Mouse (Mus musculus): Measurements from ENCODE around the gene Fam83c.
"Not testable (repeated sequence)": the region's sequence is repeated elsewhere in the genome, so short reads cannot be mapped to it uniquely, and the experiment has no call there.

The Fam83c gene

DNA sequence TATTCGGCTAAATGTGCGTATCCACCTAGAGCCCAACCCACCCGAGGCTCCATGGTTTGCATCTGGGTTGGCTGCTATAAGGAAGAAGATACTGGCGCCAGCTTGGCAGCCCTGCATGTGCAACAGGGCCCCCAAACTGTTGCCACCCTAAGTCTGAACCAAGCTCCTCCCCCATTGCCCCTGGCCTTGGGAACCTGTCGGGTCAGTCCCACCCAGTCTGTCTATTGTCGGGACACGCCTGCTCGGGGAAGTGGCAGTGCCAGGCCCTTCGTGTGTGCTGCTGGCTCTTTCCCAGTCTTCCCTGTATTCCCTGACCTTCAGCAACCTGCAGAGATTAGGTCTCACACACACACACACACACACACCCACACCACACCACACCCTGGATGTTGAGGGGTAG is at the start of gene Fam83c:
Fam83c (minus strand) TSS at position 123 of the 400 bp plus-strand sequence.
- DNase-seq (ENCODE audit: inconsistent age in 2 of 2, low spot score in 1 of 2): no peak

DNA sequence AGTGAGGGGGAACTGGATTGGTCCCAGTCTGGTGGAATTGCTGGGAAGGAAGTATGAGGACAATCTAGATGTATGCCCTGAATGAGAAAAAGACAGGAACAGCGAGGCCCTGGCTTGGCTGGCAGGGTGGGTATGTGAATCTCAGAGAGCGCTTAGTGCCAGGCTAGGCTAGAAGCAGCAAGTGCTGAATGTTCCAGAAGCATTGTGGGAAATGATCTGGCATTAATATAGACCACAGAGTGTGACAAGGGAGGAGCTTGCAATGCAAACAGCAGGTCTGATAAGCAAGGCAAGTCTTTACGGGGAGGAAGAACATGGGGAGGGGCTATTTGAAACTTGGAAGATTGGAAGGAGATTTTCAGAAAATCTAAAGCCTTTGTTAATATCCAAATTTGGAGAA is 47.4 kb upstream of the Fam83c start:
- DNase-seq (ENCODE audit: inconsistent age in 2 of 2, low spot score in 1 of 2): no peak

DNA sequence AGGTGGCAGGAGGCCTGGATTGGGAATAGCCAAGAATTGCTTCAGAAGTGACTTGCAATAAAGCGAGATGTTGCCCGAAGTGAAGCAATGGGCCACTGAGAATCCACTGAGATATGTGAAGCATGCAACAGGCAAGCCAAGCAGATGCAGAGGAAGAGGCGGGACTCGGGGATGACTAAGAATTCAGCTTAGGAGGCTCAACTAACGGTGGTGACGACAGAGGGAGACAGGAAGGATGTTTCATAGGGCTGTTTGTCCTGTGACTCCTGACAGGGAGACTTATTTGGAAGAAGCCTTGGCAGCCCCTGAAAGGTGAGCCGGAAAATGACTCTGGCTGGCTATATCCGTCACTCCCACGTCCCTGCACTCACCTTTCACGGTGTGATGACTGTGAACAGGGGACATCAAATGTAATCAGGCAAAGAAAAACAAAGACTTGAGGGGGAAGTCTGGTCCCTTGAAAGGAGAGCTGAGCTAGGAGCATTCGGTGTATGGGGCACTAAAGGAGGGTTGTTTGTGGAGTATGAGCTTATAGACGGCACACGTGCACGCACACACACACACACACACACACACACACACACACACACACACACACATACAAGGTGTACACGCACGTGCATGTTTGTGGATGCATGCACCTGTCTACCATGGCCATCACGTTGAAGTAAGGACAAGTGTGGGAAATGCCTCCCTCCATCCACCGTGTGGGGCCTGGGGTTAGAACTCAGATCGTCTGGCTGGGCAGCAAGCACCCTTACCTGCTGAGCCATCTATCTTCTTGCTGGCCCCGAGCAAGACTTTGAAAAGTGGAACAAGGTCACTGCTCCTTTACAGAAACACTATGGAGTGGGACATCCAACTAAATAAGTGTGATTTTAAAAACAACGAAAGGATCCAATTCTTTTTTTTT is 44.6 kb upstream of the Fam83c start:
- peak; percentile 52 to 86 for DNase-seq (ENCODE audit: inconsistent age in 2 of 2, low spot score in 1 of 2)

DNA sequence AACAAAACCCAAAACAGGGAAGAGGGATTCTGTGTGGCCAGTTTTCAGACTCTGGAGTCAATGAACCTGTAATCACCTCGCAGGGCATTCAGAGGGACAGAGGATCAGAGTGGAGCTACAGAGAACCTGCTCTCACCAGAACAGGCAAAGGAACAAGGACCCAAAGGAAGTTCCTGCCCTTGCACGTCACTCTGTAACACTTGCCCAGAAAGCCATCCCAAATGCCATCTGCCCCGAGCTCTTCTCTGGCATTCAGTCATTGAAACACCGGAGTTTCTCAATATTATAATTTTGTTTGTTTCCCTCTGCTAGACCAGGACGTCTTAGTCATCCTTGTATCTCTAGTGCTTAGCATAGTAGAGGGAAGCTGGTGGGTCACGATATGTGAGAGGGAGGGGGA is 39.0 kb upstream of the Fam83c start:
- DNase-seq (ENCODE audit: inconsistent age in 2 of 2, low spot score in 1 of 2): no peak

DNA sequence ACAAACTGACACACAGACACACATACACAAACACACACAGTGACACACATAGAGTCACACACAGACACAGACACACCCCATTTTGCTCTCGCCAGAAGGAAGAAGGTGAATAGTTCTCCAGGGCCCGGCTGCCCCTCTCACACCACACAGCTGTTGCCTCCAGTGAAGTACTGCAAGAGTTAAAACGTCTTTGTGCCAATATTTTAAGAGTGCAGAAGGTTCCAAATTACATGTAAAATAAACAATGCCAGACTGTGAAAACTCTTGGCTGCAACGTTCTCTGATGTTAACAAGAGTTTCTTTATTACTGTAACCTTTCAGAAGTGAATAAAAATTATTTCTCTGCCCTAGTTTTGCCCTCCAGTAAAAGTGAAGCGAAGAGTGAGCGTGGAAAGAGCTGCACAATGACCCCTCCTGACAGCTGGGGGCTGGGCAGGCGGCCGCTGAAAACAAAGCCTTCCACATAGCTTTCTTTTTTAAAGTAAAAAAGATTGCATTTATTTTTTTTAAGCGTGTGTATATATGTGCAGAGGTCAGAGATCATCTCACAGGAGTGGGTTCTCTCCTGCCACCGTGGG is 38.4 kb upstream of the Fam83c start:
- no peak for DNase-seq (ENCODE audit: inconsistent age in 2 of 2, low spot score in 1 of 2)

DNA sequence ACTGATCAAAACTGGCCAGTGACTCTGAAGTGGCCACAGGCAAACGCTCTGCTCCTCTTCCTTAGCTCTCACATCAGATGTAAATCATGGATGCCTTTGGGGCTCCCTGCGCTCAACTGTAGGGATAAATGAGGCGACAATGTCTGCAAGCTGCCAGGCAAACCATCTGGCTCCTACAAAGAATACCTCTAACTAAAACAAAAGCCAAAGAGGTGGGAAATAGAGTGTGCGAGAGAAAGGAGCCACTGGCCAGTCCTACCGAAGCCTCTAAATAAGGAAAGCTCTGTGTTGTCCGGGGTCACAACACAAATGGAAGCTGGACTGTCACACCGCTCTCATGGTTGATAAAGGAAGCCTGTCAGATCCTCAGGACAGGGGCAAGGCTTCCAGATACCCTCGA is 37.8 kb upstream of the Fam83c start:
- no peak for DNase-seq (ENCODE audit: inconsistent age in 2 of 2, low spot score in 1 of 2)

DNA sequence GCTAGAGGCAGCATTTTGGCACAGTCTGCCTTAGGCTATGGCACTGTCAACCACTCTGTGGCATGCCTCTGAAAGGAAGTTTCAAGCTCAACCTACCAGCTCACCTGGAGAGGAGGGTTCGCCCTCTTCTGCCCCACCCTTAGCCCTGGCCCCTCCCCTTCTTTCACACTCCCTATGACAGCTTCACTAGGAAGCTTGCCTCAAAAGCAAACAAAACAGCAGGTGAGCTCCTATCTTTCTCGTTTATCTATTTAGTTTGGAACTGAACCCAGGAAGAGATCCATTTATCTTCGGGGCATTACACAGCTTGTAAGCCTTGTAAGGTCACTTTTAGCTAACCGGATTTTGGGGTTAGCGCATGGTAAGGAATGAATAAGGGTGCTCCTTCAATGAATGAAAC is 35.1 kb upstream of the Fam83c start:
- DNase-seq (ENCODE audit: inconsistent age in 2 of 2, low spot score in 1 of 2): no peak

DNA sequence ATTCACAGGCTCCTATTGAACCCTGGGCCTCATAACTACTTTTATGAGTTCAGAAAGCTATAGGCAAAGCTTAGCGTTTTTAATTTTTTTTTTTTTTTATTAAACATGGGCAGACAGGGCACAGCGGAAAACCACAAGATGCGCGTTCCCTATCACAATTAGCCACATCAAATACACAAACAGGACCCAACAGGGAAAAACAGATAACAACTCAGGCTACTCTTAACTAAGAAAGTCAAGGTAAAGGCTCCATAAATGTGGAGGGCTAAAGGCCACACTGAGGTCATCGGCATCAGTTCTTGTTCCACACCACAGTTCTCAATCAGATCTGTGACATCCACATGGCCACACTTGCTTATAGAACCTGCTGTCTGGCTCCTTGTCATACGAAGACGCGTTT is 33.7 kb upstream of the Fam83c start:
- no peak for DNase-seq (ENCODE audit: inconsistent age in 2 of 2, low spot score in 1 of 2)

DNA sequence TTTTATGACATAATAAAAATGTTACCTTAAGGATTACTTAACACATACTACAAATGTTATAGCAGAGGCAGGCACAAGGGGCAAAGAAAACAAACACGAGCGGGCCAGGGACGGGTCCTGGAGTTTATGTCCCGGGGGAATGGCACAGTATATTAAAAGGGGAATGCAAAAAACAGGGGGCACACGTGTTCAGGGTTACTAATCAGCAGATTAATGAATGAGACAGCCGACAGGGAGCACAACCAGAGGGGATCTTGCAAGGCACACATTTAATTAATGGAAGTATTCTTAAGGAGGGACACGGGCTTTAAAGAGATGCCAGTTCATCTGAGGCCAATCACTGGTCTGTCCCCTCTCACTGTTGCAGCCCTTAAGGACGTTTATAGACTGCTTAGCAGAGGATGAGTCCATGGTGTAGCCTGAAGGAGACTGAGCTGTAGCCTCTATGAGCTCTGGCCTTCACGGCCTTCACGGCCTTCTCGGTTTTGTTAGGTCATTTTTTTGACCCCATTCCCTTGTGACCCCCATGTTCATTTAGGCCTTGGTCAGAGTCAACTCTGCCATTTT is 28.7 kb upstream of the Fam83c start:
- DNase-seq (ENCODE audit: inconsistent age in 2 of 2, low spot score in 1 of 2): no peak

DNA sequence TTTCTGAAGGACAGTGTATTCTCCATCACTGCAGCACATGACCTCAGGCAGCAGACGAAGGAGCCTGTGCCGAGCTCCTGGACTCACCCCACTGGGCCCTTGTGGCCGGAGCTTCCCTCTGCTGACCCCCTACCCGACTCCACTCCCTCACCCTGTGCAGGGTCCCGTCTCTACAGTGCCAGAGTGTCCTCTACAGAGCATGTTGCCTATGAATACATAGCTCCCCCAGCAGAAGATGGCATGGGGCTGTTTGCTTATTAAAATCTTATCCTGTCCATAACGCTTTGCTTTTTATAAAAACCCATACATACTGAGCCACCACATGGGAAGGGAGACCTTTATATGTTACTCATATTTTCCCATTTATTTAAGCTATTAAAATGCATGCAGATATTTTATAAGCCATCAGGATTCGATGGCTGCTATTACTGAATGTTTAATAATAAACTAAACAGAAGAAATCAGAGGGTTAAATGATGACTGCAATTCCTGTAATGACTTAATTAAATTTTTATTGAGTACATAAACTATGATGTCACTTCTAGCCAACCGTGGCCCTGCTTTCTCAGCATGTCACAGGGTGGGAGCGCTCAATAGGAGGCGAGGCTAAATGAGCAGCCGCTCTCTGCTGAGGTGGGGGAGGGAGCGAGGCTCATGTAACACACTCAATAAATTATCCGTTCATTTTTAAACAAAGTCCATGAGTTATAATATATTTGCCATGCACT is 28.1 kb upstream of the Fam83c start:
- no peak for DNase-seq (ENCODE audit: inconsistent age in 2 of 2, low spot score in 1 of 2)

DNA sequence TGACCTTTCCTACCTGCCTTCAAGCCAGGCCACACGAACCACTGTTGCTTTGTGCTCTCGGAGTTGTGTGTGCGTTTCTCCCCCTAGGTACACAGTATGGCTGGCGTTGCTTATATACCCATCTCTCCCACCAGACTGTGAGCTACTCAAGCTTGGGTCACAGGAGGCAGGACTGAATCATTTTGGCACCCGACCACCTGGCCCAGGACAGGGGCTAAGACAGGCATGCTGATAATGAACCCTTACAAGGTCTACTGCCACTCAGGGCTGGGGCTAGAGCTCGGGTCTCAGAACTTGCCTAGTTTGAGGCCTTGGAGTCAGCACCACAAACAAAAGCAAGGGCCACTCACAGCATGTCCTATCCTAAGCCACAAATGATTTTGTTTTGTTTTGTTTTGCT is 26.9 kb upstream of the Fam83c start:
- DNase-seq (ENCODE audit: inconsistent age in 2 of 2, low spot score in 1 of 2): peak; percentile 71 to 84

DNA sequence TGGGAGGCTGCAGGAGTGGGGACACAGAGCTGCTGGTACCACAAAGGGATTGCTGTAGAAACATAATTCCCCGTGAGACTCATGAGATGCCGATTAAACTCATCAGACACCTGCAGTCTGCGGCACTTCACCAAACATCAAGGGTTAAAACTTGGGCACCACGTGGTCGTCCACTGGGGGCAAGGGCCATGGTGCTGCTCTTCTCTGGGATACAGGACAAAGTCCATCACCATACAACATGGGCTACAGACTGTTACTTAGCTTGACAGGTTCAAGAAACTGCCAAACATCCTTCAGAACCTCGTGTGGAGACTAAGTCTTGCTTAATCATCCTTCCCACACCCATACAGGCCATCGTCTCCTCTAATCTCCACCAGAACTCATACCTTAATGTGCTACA is 25.4 kb upstream of the Fam83c start:
- DNase-seq (ENCODE audit: inconsistent age in 2 of 2, low spot score in 1 of 2): no peak

DNA sequence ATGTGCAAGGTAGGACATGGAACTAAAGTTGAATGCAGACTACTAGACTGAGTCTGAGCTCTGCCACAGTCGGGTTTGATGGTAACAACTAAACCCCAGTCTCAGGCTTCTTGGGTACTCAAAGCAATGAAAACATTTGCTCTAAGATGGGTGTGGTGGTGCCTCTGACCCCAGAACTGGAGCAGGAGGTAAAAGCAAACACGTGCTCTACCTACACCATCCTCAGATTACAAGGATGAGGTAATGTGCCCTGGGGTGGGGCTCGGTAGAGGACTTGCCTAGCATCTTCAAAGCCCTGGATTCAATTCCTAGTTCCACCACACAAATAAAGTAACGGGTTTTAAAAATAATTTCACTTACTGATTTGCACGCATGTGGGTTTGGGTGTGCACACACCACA is 17.9 kb upstream of the Fam83c start:
- DNase-seq (ENCODE audit: inconsistent age in 2 of 2, low spot score in 1 of 2): no peak

DNA sequence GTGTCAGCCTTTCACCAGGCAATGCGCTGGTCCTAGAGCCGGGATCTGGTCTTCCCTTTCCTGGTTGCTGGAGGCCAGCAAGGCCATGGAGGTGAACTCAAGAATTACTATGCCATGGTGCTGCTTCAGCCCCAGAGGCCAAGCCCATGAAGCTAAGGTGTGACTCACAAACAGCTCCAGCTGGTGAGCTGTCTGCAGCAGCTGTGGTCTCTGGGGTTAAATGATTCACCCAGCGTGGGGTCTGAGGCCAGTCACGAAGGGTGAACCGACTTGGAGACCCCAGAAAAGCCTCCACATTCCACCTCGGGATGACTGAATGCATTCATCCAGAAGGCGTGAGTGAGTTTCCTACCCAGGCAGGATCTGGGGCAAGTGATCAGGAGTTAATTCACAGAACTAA is 15.5 kb upstream of the Fam83c start:
- DNase-seq (ENCODE audit: inconsistent age in 2 of 2, low spot score in 1 of 2): no peak

DNA sequence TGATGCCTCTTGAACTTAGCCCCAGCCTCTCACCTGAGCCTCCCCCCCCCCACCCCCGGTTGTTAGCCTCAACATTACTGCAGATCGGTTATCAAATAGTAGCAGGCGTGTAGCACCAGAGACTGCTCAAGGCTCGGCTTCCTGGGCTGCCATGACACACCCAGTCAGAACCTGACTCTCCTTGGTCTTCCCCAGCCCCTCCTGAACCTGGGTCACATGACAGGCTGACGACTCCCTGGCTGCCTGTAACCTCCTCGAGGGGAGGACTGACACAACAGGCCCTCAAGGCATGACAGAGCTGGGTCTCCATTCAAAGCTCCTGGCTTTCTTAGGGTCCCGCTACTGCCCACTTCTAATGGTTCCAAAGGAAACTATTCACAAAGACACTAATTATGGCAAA is 14.8 kb upstream of the Fam83c start:
- no peak for DNase-seq (ENCODE audit: inconsistent age in 2 of 2, low spot score in 1 of 2)

DNA sequence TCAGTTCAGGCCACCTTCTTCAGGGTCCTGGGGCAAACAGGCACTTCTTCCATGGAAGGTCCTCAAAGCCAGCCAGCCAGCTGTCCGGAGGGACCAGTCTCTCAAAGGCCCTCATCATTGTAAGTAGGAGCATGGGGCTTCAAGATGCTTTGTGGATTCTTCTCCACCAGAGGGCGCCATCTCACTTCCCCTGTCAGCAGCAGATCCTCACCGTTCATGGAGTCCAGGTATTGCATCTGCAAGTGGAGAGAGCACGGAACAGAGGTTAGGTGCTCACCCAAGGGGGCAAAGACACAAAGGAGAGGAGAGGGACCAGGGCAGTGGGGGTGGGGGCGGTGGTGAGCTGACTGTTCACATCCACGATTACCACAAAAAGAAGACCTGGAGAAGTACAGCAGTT is 13.6 kb upstream of the Fam83c start:
- DNase-seq (ENCODE audit: inconsistent age in 2 of 2, low spot score in 1 of 2): peak; percentile 79 to 95

DNA sequence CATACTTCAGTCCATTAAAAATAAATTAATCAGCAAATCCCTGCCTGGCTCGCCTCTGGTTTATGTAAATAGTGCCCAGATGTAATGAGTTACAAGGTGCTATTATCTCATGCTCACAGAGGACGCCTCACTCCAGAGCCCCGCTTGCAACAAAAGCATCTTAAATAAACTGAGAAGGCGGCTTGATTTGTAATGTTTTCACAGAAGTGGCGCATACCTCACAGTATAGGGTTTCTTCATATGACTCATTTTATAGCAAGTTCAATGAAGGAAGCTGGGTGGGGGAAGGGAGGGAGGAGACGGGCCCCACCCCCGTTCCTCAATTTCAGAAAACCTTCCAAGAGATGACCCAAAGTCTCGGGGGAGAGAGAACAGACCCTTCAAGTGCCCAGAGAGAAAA is 12.3 kb upstream of the Fam83c start:
- no peak for DNase-seq (ENCODE audit: inconsistent age in 2 of 2, low spot score in 1 of 2)

DNA sequence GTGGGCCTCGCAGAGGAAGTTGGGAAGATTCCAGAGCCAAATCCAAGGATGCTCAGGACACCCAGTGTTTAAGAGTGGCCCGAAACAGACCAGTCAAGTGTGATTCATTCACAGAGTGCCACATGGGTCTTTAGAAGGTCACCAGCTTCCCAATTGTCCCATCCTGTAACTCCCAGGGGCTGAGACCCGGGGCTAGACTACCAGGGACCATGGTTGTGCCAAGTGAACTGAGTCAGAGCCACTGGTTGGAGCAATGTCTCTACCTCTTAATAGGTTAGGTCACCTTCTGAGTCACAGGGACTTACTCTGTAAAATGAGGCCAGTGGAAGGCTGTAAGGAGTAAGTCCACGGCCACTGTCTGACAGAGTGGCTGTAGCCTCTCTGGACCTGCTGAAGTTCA is 4.3 kb upstream of the Fam83c start:
- DNase-seq (ENCODE audit: inconsistent age in 2 of 2, low spot score in 1 of 2): peak in 1 of 2 experiments; percentile 72

DNA sequence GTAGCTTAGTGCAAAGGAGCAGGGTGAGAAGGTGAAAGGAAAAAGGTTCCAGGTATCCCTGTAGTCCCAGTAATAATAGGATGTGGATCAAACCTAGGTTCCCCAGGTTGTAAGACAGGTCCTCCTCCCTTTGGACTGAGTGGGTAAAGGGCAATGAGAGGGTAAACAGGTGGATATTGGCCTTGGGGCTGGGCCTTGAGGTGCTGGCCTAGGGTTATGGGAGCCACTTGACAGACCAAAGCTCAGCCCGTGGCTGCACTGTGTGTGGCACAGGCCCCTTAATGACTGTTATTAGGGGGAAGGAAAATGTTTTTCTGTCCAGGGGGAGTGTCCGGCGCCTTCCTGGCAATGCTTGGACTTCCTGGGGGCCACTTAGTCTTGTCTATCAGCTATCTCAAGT is 3.3 kb upstream of the Fam83c start:
- DNase-seq (ENCODE audit: inconsistent age in 2 of 2, low spot score in 1 of 2): no peak

DNA sequence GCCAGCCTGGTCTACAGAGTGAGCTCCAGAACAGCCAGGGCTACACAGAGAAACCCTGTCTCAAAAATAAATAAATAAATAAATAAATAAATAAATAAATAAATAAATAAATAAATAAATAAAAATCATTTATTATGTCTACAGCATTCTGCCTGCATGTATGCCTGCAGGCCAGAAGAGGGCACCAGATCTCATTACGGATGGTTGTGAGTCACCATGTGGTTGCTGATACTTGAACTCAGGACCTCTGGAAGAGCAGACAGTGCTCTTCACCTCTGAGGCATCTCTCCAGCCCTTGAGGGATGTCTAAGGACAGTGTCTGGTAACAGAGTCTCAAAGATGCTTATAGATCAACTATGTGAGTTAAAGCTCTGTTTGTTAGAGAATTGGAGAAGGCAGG is 2.6 kb downstream of the Fam83c start:
- DNase-seq (ENCODE audit: inconsistent age in 2 of 2, low spot score in 1 of 2): not testable (repeated sequence)

DNA sequence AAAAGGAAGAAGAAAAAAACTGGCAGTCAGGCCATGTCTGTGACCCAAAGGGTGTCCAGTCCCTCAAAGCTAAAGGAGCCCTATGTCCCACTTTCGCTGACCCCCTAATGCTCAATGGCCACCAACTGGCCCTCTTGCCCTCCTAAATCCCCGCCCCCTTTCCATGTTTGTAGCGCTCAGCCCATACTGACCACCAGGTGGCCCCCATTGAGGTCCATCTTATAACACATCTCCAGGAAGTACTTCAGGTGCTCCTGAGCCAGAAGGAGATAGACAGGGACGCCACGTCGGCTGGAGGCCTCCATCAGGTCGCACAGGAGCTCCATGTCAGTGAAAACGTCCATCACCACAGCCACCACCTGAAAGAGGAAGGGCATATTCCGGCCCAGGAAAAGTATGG is 3.4 kb downstream of the Fam83c start:
- no peak for DNase-seq (ENCODE audit: inconsistent age in 2 of 2, low spot score in 1 of 2)

DNA sequence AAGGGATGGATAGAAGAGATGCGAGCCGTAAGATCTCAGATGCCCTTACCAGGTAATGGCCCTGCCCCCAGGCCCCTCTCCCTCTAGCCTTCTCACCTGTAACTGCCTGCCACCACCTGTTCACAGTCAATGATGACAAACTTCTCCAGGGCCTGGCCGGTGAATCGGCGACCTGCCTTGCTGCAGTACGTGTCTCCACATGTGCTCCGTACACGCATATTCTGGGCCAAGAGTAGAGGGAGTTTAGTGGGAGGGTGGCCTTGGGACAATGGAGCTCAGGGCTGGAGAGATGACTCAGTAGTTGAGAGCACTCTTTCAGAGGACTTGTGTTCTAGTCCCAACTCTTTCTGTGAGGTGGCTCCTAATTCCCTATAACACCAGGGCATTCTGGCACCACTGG is 3.8 kb downstream of the Fam83c start:
- peak; percentile 61 to 74 for DNase-seq (ENCODE audit: inconsistent age in 2 of 2, low spot score in 1 of 2)

Measured in adrenal gland, adult (tissue).